Mouse (Mus musculus): ENCODE measurements around the gene AU022252.

GRCm38 (mm10) chr4:119252025-119252808 lies 19.7 kb upstream of the AU022252 start:
- TF ChIP-seq TAL1 (IDR thresholded peaks at IDR 0.05; ENCODE audit: low read length) (no peak), GATA1 (IDR thresholded peaks at IDR 0.05; ENCODE audit: low read length) (no peak)

Measured in erythroblast, embryonic 14.5 days (primary cell).